Mouse (Mus musculus) subcutaneous adipose tissue, adult 2 months (tissue): ENCODE data around the gene Tcte1. TPM values are rescaled to one million over a fixed set of nuclear protein-coding genes. Genes with fewer than 3 reads are reported as not detected.

Experiments
- polyA plus RNA-seq: library from polyadenylated mRNA; depleted of rRNA; stranded (reverse); fragments of >200 nt; gene quantifications from 2 replicates; pipeline ENCODE4 v1.2.3, GENCODE M21; 2012; ENCODE audit warnings: low replicate concordance; rRNA removed

Tcte1 gene
- polyA plus RNA-seq: not detected in 2 replicates

GRCm38 (mm10) chr17:45523263-45523662 is at the start of gene Tcte1:
Gene Tcte1, plus strand, starts transcription at chr17:45523434.

GRCm38 (mm10) chr17:45474669-45475465 is 48.4 kb upstream of the Tcte1 start, which contains the start of gene Spats1:
Gene Spats1, minus strand, starts transcription at chr17:45475415.

GRCm38 (mm10) chr17:45506700-45507189 is 16.5 kb upstream of the Tcte1 start, which contains the start of gene Aars2:
Gene Aars2, plus strand, starts transcription at chr17:45506841.

GRCm38 (mm10) chr17:45549617-45550181 is 26.5 kb downstream of the Tcte1 start, which contains the start of gene Tmem151b:
Gene Tmem151b, minus strand, starts transcription at chr17:45549677.

GRCm38 (mm10) chr17:45555452-45556106 is 32.3 kb downstream of the Tcte1 start, which contains the start of gene Nfkbie:
Gene Nfkbie, plus strand, starts transcription at chr17:45555703.

GRCm38 (mm10) chr17:45563655-45564530 is 40.7 kb downstream of the Tcte1 start, which contains the start of gene Slc35b2:
Gene Slc35b2, plus strand, starts transcription at chr17:45563874.

GRCm38 (mm10) chr17:45573087-45573779 is 50.0 kb downstream of the Tcte1 start, which contains the start of gene Hsp90ab1:
Gene Hsp90ab1, minus strand, starts transcription at chr17:45573271.

Other genes with a start within 250 kb of the Tcte1 start
- gene Cdc5l, start 89.7 kb upstream of the Tcte1 start, polyA plus RNA-seq: 7.5 and 13.1 TPM in 2 replicates
- 0.10 and 0.14 TPM in 2 replicates for gene Spats1, start 48.0 kb upstream of the Tcte1 start, polyA plus RNA-seq
- gene Aars2, start 16.6 kb upstream of the Tcte1 start, polyA plus RNA-seq: 13.0 and 20.0 TPM in 2 replicates
- gene Tmem151b, start 26.2 kb downstream of the Tcte1 start, polyA plus RNA-seq: 0.10 and 1.3 TPM in 2 replicates
- 4.5 and 7.6 TPM in 2 replicates for gene Nfkbie, start 32.3 kb downstream of the Tcte1 start, polyA plus RNA-seq
- gene Slc35b2, start 40.4 kb downstream of the Tcte1 start, polyA plus RNA-seq: 116 and 166 TPM in 2 replicates
- gene Hsp90ab1, start 49.8 kb downstream of the Tcte1 start, polyA plus RNA-seq: 397 and 776 TPM in 2 replicates
- gene Slc29a1, start 76.2 kb downstream of the Tcte1 start, polyA plus RNA-seq: 83.9 and 195 TPM in 2 replicates
- gene Mymx, start 78.7 kb downstream of the Tcte1 start, polyA plus RNA-seq: not detected in 2 replicates
- gene Capn11, start 135.9 kb downstream of the Tcte1 start, polyA plus RNA-seq: 0.06 TPM in 1 of 2 replicates, not detected in the other
- gene Mrpl14, start 162.9 kb downstream of the Tcte1 start, polyA plus RNA-seq: 114 and 123 TPM in 2 replicates
- gene Tmem63b, start 163.5 kb downstream of the Tcte1 start, polyA plus RNA-seq: 61.9 and 66.0 TPM in 2 replicates
- not detected in 2 replicates for gene 1600014C23Rik, start 210.4 kb downstream of the Tcte1 start, polyA plus RNA-seq